Mouse (Mus musculus): ENCODE results near the gene Prdm1. TPM values are rescaled to one million over a fixed set of nuclear protein-coding genes. Genes with fewer than 3 reads are reported as not detected.
A peak's percentile ranks its signal among the peaks of the same experiment; 100 is the strongest.

The Prdm1 gene
- total and polyA plus RNA-seq, 3 experiments = 4.7 to 13.6 (median 8.0) TPM

DNA sequence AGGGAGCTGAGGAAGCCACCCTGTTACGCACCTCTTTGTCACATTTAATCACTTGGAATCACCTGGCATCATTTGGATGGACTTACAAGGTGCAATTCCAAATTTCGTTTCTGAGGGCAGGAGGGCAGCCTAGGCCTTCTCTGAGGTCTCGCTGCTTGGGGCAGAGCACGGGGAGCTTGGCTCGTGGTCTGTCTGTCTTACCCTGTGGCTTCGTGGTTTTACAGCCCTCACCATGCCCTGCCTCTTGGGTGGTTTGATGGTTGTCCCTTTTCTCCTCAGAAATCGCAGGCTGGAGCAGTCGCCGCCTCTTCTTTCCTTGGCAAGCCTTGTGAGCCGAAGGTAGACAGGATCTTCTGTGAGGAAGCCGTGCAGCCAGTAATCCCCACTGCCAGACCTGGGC is 118.3 kb downstream of the Prdm1 start:
- Histone ChIP-seq H3K4me1 (ENCODE audit: control insufficient read depth in 1 of 2, insufficient read depth in 2 of 2) (peaks cover 23 to 30% of the 10 kb centered on the region in 2 experiments), H3K4me3 (replicated peaks in 1 of 3; ENCODE audit: low read depth in 2 of 3, low read length in 2 of 3, poor library complexity in 1 of 3) (no peak overlapping the region), H3K79me2 (replicated peaks; ENCODE audit: control insufficient read depth, extremely low read depth, insufficient read depth, poor library complexity, severe bottlenecking) (no peaks in the 10 kb centered on the region), H3K36me3 (replicated peaks in 1 of 2; ENCODE audit: control insufficient read depth in 1 of 2, insufficient read depth in 1 of 2, low read length in 1 of 2) (no peaks in the 10 kb centered on the region), H3K27me3 (replicated peaks) (no peaks in the 10 kb centered on the region), H3K4me2 (ENCODE audit: insufficient read depth, low read depth, poor library complexity, severe bottlenecking) (no peak overlapping the region), H3K9me3 (replicated peaks; ENCODE audit: low read length) (peaks cover 2% of the 10 kb centered on the region), H3K27ac (ENCODE audit: insufficient read depth, low read depth) (no peak overlapping the region), H3K9ac (ENCODE audit: insufficient read depth, low read depth) (no peak overlapping the region)
- TF ChIP-seq CTCF (conservative IDR thresholded peaks at IDR 0.05 in 1 of 2, IDR thresholded peaks at IDR 0.05 in 1 of 2; ENCODE audit: low read depth in 2 of 2, low read length in 2 of 2) (no peak), HCFC1 (IDR thresholded peaks at IDR 0.05; ENCODE audit: low read depth, low read length) (no peak), ZMIZ1 (IDR thresholded peaks at IDR 0.05; ENCODE audit: low read depth, low read length) (no peak), MXI1 (IDR thresholded peaks at IDR 0.05; ENCODE audit: low read depth, low read length) (no peak), MYC (IDR thresholded peaks at IDR 0.05; ENCODE audit: low read depth, low read length) (no peak), POLR2A (IDR thresholded peaks at IDR 0.05; ENCODE audit: low read depth, low read length) (no peak), BHLHE40 (IDR thresholded peaks at IDR 0.05; ENCODE audit: low read depth, low read length) (no peak), POLR2AphosphoS2 (IDR thresholded peaks at IDR 0.05; ENCODE audit: low read depth, low read length) (no peak), IRF4 (IDR thresholded peaks at IDR 0.05; ENCODE audit: low read depth, low read length) (no peak), ELF1 (IDR thresholded peaks at IDR 0.05; ENCODE audit: low read depth, low read length) (no peak), MAZ (IDR thresholded peaks at IDR 0.05; ENCODE audit: low read depth, low read length) (no peak)
- no peak for DNase-seq (ENCODE audit: extremely low read depth)
- in situ Hi-C loops (cut with MboI; ENCODE audit: low pct_ligation_motif_present, low pct_unique_long_range_greater_than_20kb, low sequenced_read_pairs) = no loop called here
- dilution Hi-C loops (cut with MboI; ENCODE audit: extremely low pct_ligation_motif_present, extremely low pct_unique_long_range_greater_than_20kb, low sequenced_read_pairs) = no loop called here

DNA sequence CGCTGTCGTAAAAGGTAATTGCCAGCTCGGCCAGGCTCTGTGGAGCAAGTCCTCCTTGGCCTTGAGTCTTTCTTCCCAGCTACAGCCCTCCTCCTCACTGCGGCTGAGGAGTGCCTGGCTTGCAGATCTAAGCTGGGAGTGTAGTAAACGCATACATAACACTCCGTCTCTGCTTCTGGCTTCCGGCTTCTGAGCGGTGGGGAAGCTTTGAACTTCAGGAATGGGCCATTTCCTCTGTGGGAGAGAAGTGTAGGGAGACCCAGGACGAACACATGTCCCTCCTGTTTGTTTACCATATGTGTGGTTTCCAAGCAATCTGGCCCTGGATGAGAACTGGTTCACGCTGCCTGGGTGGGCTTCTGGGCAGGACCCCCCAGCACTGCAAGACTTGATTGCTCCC is 119.2 kb downstream of the Prdm1 start:
- Histone ChIP-seq H3K4me2 (ENCODE audit: insufficient read depth, low read depth, poor library complexity, severe bottlenecking) (no peak overlapping the region), H3K27ac (ENCODE audit: insufficient read depth, low read depth) (no peak overlapping the region), H3K9me3 (replicated peaks; ENCODE audit: low read length) (peaks cover 2% of the 10 kb centered on the region), H3K4me3 (replicated peaks in 1 of 3; ENCODE audit: low read depth in 2 of 3, low read length in 2 of 3, poor library complexity in 1 of 3) (no peak overlapping the region), H3K27me3 (replicated peaks) (no peaks in the 10 kb centered on the region), H3K36me3 (replicated peaks in 1 of 2; ENCODE audit: control insufficient read depth in 1 of 2, insufficient read depth in 1 of 2, low read length in 1 of 2) (no peaks in the 10 kb centered on the region), H3K9ac (ENCODE audit: insufficient read depth, low read depth) (no peak overlapping the region), H3K4me1 (ENCODE audit: control insufficient read depth in 1 of 2, insufficient read depth in 2 of 2) (peaks cover 23 to 30% of the 10 kb centered on the region in 2 experiments), H3K79me2 (replicated peaks; ENCODE audit: control insufficient read depth, extremely low read depth, insufficient read depth, poor library complexity, severe bottlenecking) (no peaks in the 10 kb centered on the region)
- TF ChIP-seq ETS1 (conservative IDR thresholded peaks at IDR 0.05; ENCODE audit: low read depth, low read length) (no peak), MYC (IDR thresholded peaks at IDR 0.05; ENCODE audit: low read depth, low read length) (no peak), GABPA (IDR thresholded peaks at IDR 0.05; ENCODE audit: insufficient replicate concordance, low read depth, low read length) (no peak), NRF1 (IDR thresholded peaks at IDR 0.05; ENCODE audit: low read depth, low read length) (no peak)
- in situ Hi-C loops (cut with MboI; ENCODE audit: low pct_ligation_motif_present, low pct_unique_long_range_greater_than_20kb, low sequenced_read_pairs) = no loop called here
- no peak for DNase-seq (ENCODE audit: extremely low read depth)
- dilution Hi-C loops (cut with MboI; ENCODE audit: extremely low pct_ligation_motif_present, extremely low pct_unique_long_range_greater_than_20kb, low sequenced_read_pairs) = no loop called here

DNA sequence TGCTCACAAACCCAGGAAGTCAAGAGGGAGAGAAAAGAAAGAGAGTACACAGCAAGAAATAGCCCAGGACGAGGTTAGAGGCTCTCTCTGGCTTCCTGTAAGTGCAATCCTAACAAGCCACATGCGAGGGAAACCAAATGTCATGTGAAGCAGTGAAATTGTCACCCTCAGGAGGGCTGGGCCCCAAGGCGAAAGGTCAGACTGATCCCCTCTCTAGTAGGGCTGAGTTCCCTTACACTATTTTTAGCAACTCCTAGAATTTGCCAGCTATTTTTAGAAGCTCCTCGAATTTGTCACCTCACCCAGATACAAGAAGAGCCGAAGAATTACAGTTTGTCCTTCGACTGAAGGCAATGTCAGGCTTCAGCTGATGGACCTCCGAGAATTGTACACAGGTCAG is 124.9 kb downstream of the Prdm1 start:
- no peaks in the 10 kb centered on the region for H3K27me3 ChIP-seq (replicated peaks)
- H3K79me2 ChIP-seq (replicated peaks; ENCODE audit: control insufficient read depth, extremely low read depth, insufficient read depth, poor library complexity, severe bottlenecking) = no peaks in the 10 kb centered on the region
- no peak overlapping the region for H3K9ac ChIP-seq (ENCODE audit: insufficient read depth, low read depth)
- no peak for DNase-seq (ENCODE audit: extremely low read depth)
- in situ Hi-C loops (cut with MboI; ENCODE audit: low pct_ligation_motif_present, low pct_unique_long_range_greater_than_20kb, low sequenced_read_pairs) = loop anchor here (5.0 kb wide), 1 partner anchor 34 kb away; no protein-coding TSS in a partner anchor
- H3K4me3 ChIP-seq (replicated peaks in 1 of 3; ENCODE audit: low read depth in 2 of 3, low read length in 2 of 3, poor library complexity in 1 of 3) = no peak overlapping the region
- H3K36me3 ChIP-seq (replicated peaks in 1 of 2; ENCODE audit: control insufficient read depth in 1 of 2, insufficient read depth in 1 of 2, low read length in 1 of 2) = no peaks in the 10 kb centered on the region
- H3K4me1 ChIP-seq (ENCODE audit: control insufficient read depth in 1 of 2, insufficient read depth in 2 of 2) = peaks cover 16 to 41% of the 10 kb centered on the region in 2 experiments
- TF ChIP-seq BHLHE40 (IDR thresholded peaks at IDR 0.05; ENCODE audit: low read depth, low read length) (0 out of 2 replicates have a peak, but pooled peaks have one; percentile 18), ELF1 (IDR thresholded peaks at IDR 0.05; ENCODE audit: low read depth, low read length) (no peak)
- H3K27ac ChIP-seq (ENCODE audit: insufficient read depth, low read depth) = no peak overlapping the region
- dilution Hi-C loops (cut with MboI; ENCODE audit: extremely low pct_ligation_motif_present, extremely low pct_unique_long_range_greater_than_20kb, low sequenced_read_pairs) = no loop called here
- H3K4me2 ChIP-seq (ENCODE audit: insufficient read depth, low read depth, poor library complexity, severe bottlenecking) = no peak overlapping the region
- H3K9me3 ChIP-seq (replicated peaks; ENCODE audit: low read length) = peaks cover 2% of the 10 kb centered on the region
